Mouse (Mus musculus) liver, embryonic 14.5 days (tissue): ENCODE results near the gene Frmd4a.

Experiments
- CTCF ChIP-seq: IDR thresholded peaks from 2 replicates; pipeline ENCODE4 v1.5.1; 2016; ENCODE audit warnings: antibody characterized with exemption, low read depth, control low read depth
- EP300 ChIP-seq: IDR thresholded peaks from 2 replicates; pipeline ENCODE4 v1.6.1; 2016; ENCODE audit warnings: antibody characterized with exemption, low read depth

DNA sequence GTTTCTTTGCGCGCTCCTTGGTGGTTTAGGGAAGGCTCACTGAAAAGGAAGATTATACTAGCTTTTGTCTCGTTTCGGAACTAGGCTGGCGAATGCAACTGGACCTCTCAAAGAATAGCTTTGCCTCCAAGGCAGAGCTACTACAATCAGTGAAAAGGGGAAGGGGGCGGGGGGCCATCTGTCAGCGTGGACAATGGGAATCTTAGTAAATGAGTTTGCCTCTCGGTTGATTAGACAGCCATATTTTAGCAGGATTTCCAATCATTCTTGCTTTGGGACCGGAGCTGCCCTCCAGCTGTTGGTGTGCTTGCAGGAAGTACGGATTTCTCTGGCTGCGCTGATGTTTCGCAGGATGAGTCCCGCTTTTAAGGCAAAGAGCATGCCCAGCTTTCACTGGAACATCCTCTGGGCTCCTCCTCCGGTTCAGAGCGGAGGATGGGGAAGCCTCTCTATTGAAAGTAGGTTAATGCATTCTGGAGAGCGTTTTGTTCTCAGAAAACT, 135.7 kb downstream of the Frmd4a start:
- TF ChIP-seq CTCF (no peak), EP300 (no peak)
